Comparison of ENCODE assay signal across 22 mouse cellular contexts in genomic region chr6:149184007-149184406, GRCm38 (mm10). TPM values are rescaled to one million over a fixed set of nuclear protein-coding genes. Genes with fewer than 3 reads are reported as not detected.
"Had no signal": no experiment of that assay in that cellular context is flagged by ENCODE, and none has a peak within 500 bp of the region (broad histone marks: within the 10 kb centered on the region; RNA-seq: fewer than 3 reads in every experiment).

No protein-coding gene starts in this region.

- H3K27me3 ChIP-seq: midbrain, embryonic 13.5 days; midbrain, embryonic 15.5 days; neural tube, embryonic 12.5 days; stomach, embryonic 15.5 days had no signal

- H3K4me2 ChIP-seq: lung, embryonic 14.5 days; midbrain, embryonic 11.5 days; midbrain, embryonic 13.5 days; midbrain, embryonic 15.5 days; neural tube, embryonic 12.5 days; stomach, embryonic 15.5 days had no signal

- H3K9me3 ChIP-seq: neural tube, embryonic 12.5 days; stomach, embryonic 15.5 days had no signal

- H3K4me3 ChIP-seq: midbrain, embryonic 13.5 days; midbrain, embryonic 15.5 days; neural tube, embryonic 12.5 days; stomach, embryonic 15.5 days had no signal

- H3K27ac ChIP-seq: midbrain, embryonic 13.5 days; midbrain, embryonic 15.5 days; neural tube, embryonic 12.5 days; stomach, embryonic 15.5 days; stomach, postnatal 0 days had no signal

- ATAC-seq: midbrain, embryonic 13.5 days; midbrain, embryonic 15.5 days had no signal

- DNase-seq: lung, embryonic 14.5 days; lung, postnatal 10 days; lung, postnatal 4 days; right cerebral cortex, postnatal 14 days; thymus, postnatal 25 days; thymus, postnatal 4 days had no signal

- H3K9ac ChIP-seq: lung, embryonic 14.5 days; midbrain, embryonic 13.5 days; midbrain, embryonic 15.5 days; neural tube, embryonic 12.5 days; stomach, embryonic 15.5 days had no signal

RNA-seq across cellular contexts. Expression of gene Gm10203, which starts 54.0 kb away (rescaled TPM):
- total RNA-seq: megakaryocyte, adult 5-6 weeks; midbrain, postnatal 0 days; monocyte, adult 5-6 weeks; neutrophil, adult 5-6 weeks had no signal
- polyA plus RNA-seq: lung, embryonic 14.5 days; lung, embryonic 16.5 days; midbrain, embryonic 11.5 days; midbrain, embryonic 13.5 days; midbrain, embryonic 15.5 days; midbrain, postnatal 0 days; neural tube, embryonic 12.5 days; neural tube, embryonic 14.5 days; spleen, adult 2 months; stomach, embryonic 15.5 days; stomach, postnatal 0 days; testis, adult 2 months; thymus, adult 2 months; urinary bladder, adult 2 months had no signal
